Mouse (Mus musculus): ENCODE data around the gene Lrmda. TPM values are rescaled to one million over a fixed set of nuclear protein-coding genes. Genes with fewer than 3 reads are reported as not detected.

The Lrmda gene
- polyA plus RNA-seq, 1 experiment from 2014 or later, result 0.23 TPM

DNA sequence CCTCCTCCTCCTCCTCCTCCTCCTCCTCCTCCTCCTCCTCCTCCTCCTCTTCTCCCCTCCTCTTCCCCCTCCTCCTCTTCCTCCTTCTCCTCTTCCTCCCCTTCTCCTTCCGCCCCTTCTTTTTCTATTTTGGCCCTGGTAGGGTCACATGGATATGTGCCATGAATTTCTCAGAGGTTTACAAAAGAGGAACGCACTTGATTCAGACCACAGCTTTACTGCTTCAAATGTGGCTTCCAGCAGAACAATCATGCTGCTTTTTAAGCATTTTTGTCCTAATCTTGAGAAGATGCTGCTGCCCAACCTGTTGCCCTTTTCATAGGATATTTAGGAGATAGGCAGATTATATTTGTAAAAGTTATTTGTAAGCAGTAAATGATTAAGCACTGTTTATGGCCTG is 903.7 kb downstream of the Lrmda start:
- 91% methylated on average over 1 of the region's 2 CpGs for WGBS
- no peaks in the 10 kb centered on the region for H3K9me3 ChIP-seq (ENCODE audit: control insufficient read depth, low read length)
- H3K36me3 ChIP-seq (ENCODE audit: control insufficient read depth, insufficient read depth, low read length), result no peaks in the 10 kb centered on the region
- no peak for ATAC-seq (ENCODE audit: low FRiP score)
- no peaks in the 10 kb centered on the region for H3K27me3 ChIP-seq (ENCODE audit: control insufficient read depth, insufficient read depth, low read length)
- H3K9ac ChIP-seq (ENCODE audit: low read length), result no peak overlapping the region
- no peak overlapping the region for H3K27ac ChIP-seq (ENCODE audit: low read depth, low read length)
- H3K4me2 ChIP-seq, result no peak overlapping the region
- H3K4me1 ChIP-seq (ENCODE audit: control insufficient read depth, insufficient read depth, low read length), result peaks cover 3% of the 10 kb centered on the region; the same call in 1 of the 2 replicates
- DNase-seq (ENCODE audit: low spot score, missing footprints), result peak; percentile 75
- no peak overlapping the region for H3K4me3 ChIP-seq (ENCODE audit: low read depth, low read length)

DNA sequence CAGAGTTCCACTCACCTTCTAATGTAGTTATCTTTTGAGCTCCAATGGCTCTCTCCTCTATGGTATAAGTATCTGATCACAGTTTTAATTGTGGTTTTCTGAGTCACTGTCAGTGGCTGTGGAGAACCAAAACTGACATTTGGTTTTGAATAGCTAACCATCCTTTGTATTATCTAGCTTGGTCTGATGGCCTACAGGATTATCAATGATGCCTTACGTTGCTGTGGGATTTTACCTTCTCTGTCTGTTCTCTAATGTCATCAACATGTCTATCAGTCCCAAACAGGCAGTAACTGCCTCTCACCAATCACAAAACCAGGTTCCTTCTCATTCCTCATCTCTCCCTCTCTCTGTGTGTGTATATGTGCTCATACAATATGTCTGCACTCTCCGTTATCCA is 908.8 kb downstream of the Lrmda start:
- H3K4me3 ChIP-seq (ENCODE audit: low read depth, low read length), result no peak overlapping the region
- ATAC-seq (ENCODE audit: low FRiP score), result no peak
- 71% methylated on average over 2 of the region's 2 CpGs for WGBS
- H3K9me3 ChIP-seq (ENCODE audit: control insufficient read depth, low read length), result no peaks in the 10 kb centered on the region
- DNase-seq (ENCODE audit: low spot score, missing footprints), result no peak
- peaks cover 3% of the 10 kb centered on the region; the same call in 1 of the 2 replicates for H3K4me1 ChIP-seq (ENCODE audit: control insufficient read depth, insufficient read depth, low read length)
- H3K27me3 ChIP-seq (ENCODE audit: control insufficient read depth, insufficient read depth, low read length), result no peaks in the 10 kb centered on the region
- no peak overlapping the region for H3K4me2 ChIP-seq
- no peaks in the 10 kb centered on the region for H3K36me3 ChIP-seq (ENCODE audit: control insufficient read depth, insufficient read depth, low read length)
- H3K27ac ChIP-seq (ENCODE audit: low read depth, low read length), result no peak overlapping the region
- no peak overlapping the region for H3K9ac ChIP-seq (ENCODE audit: low read length)

DNA sequence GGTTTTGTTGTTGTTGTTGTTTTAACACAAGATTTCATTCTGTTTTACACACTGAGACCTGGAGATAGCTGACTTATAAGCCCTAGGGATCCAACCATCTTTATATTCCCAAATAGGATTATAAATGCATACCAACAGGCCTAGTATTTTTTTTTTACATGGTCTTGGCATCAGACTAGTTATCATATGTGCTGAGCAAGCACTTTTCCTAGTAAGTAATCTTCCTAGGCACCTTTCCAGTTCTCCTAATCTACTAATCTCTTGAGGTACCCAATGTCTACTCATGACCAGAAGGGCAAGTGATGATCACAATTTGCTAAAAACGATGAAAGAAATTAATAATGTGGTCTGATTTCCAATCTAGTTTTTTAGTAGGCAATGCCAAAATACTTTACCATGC is 909.2 kb downstream of the Lrmda start:
- H3K4me3 ChIP-seq (ENCODE audit: low read depth, low read length), result no peak overlapping the region
- no peaks in the 10 kb centered on the region for H3K9me3 ChIP-seq (ENCODE audit: control insufficient read depth, low read length)
- WGBS, result 86% methylated on average over 1 of the region's 1 CpGs
- DNase-seq (ENCODE audit: low spot score, missing footprints) (no peak), ATAC-seq (ENCODE audit: low FRiP score) (no peak)
- peaks cover 3% of the 10 kb centered on the region; the same call in 1 of the 2 replicates for H3K4me1 ChIP-seq (ENCODE audit: control insufficient read depth, insufficient read depth, low read length)
- no peak overlapping the region for H3K27ac ChIP-seq (ENCODE audit: low read depth, low read length)
- H3K4me2 ChIP-seq, result no peak overlapping the region
- no peak overlapping the region for H3K9ac ChIP-seq (ENCODE audit: low read length)
- H3K36me3 ChIP-seq (ENCODE audit: control insufficient read depth, insufficient read depth, low read length), result no peaks in the 10 kb centered on the region
- H3K27me3 ChIP-seq (ENCODE audit: control insufficient read depth, insufficient read depth, low read length), result no peaks in the 10 kb centered on the region

DNA sequence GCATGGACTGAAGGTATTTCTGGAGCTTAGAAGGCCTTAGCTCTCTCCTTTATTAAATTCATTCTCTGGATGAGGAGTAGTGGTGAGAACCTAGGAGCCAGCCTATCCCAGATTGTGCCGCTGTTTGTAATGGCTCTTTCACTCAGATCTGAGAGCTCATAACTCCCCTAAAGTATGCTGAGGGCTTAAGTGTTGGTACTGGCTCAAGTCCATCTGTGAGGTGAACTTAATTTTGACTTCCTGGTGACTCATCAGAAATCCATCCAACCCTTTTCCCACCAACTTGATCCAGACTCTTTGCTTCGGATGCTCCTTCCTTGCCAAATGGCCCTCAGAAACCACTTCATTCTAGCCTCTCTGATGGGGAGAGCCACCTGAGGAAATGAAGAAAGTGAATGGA is 910.1 kb downstream of the Lrmda start:
- WGBS, result 95% methylated on average over 2 of the region's 2 CpGs
- DNase-seq (ENCODE audit: low spot score, missing footprints), result no peak
- no peak for ATAC-seq (ENCODE audit: low FRiP score)
- no peak overlapping the region for H3K4me3 ChIP-seq (ENCODE audit: low read depth, low read length)
- no peak overlapping the region for H3K4me2 ChIP-seq
- no peak overlapping the region for H3K27ac ChIP-seq (ENCODE audit: low read depth, low read length)
- peaks cover 3% of the 10 kb centered on the region; the same call in 1 of the 2 replicates for H3K4me1 ChIP-seq (ENCODE audit: control insufficient read depth, insufficient read depth, low read length)
- H3K27me3 ChIP-seq (ENCODE audit: control insufficient read depth, insufficient read depth, low read length), result no peaks in the 10 kb centered on the region
- no peaks in the 10 kb centered on the region for H3K9me3 ChIP-seq (ENCODE audit: control insufficient read depth, low read length)
- no peaks in the 10 kb centered on the region for H3K36me3 ChIP-seq (ENCODE audit: control insufficient read depth, insufficient read depth, low read length)
- no peak overlapping the region for H3K9ac ChIP-seq (ENCODE audit: low read length)

DNA sequence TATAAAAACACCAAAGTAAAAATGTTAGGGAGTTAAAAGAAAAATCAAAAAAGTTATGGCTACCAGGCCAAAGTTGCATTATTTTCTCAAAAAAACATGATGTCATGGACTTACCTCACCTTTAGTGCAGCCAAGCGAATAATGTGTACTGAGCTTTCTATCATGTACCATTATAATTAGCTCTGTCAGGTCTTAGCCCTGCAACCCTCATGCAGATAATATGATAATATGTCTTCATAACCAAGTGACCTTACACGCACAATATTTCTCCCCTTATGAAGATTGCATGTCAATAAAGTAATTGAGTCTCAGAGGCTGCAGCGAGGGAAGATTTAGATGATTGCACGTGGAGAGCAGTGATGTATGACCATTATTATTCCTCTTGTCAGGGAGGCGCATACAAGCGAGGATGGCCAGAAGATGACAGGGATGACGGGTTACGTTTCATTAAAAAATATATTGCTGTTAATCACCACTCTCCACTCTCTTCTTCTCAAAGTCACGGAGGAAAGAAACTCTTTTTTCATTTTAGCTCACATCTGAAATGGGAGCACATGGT is 911.1 kb downstream of the Lrmda start:
- no peaks in the 10 kb centered on the region for H3K27me3 ChIP-seq (ENCODE audit: control insufficient read depth, insufficient read depth, low read length)
- no peak overlapping the region for H3K4me3 ChIP-seq (ENCODE audit: low read depth, low read length)
- ATAC-seq (ENCODE audit: low FRiP score) (no peak), DNase-seq (ENCODE audit: low spot score, missing footprints) (no peak)
- no peaks in the 10 kb centered on the region for H3K36me3 ChIP-seq (ENCODE audit: control insufficient read depth, insufficient read depth, low read length)
- H3K4me1 ChIP-seq (ENCODE audit: control insufficient read depth, insufficient read depth, low read length), result peaks cover 3% of the 10 kb centered on the region; the same call in 1 of the 2 replicates
- WGBS, result 84% methylated on average over 9 of the region's 9 CpGs
- H3K4me2 ChIP-seq, result no peak overlapping the region
- no peaks in the 10 kb centered on the region for H3K9me3 ChIP-seq (ENCODE audit: control insufficient read depth, low read length)
- no peak overlapping the region for H3K9ac ChIP-seq (ENCODE audit: low read length)
- no peak overlapping the region for H3K27ac ChIP-seq (ENCODE audit: low read depth, low read length)

DNA sequence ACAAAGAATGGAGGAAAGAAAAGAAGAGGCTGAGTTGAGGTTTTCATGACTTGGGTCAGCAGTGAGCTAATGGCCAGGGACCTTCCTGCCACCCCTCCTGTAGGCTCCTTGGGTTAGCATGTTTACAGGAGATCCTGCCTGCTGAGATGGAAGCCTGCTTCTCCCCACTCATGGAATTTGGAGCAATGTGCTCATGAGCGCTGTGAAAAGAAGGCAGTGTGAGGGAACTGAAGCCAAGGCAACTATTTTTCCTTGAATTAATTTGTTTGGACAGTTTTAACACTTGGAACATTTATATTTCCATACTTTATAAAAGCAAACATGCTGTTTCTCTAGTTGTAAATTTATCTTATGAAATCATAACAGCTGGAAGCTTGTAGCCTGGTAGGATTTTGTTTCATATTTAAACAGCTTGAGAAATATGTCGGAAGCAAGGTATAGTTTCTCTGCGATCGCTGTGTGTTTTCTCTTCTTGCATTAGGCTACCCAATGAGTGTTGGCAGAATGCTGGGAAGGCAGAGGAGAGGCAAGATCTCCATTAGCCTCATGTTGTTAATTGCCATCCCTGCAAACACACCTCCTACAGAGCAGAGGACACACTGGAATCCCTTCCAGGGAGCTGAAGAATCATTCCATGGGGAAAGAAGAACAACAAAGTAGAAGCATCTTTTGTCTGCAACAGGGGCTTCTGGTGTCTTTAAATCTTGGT is 911.8 kb downstream of the Lrmda start:
- no peak overlapping the region for H3K4me2 ChIP-seq
- H3K27ac ChIP-seq (ENCODE audit: low read depth, low read length), result no peak overlapping the region
- ATAC-seq (ENCODE audit: low FRiP score) (no peak), DNase-seq (ENCODE audit: low spot score, missing footprints) (no peak)
- H3K36me3 ChIP-seq (ENCODE audit: control insufficient read depth, insufficient read depth, low read length), result no peaks in the 10 kb centered on the region
- WGBS, result 81% methylated on average over 4 of the region's 4 CpGs
- no peaks in the 10 kb centered on the region for H3K27me3 ChIP-seq (ENCODE audit: control insufficient read depth, insufficient read depth, low read length)
- no peak overlapping the region for H3K4me3 ChIP-seq (ENCODE audit: low read depth, low read length)
- no peak overlapping the region for H3K9ac ChIP-seq (ENCODE audit: low read length)
- peaks cover 3% of the 10 kb centered on the region; the same call in 1 of the 2 replicates for H3K4me1 ChIP-seq (ENCODE audit: control insufficient read depth, insufficient read depth, low read length)
- no peaks in the 10 kb centered on the region for H3K9me3 ChIP-seq (ENCODE audit: control insufficient read depth, low read length)

DNA sequence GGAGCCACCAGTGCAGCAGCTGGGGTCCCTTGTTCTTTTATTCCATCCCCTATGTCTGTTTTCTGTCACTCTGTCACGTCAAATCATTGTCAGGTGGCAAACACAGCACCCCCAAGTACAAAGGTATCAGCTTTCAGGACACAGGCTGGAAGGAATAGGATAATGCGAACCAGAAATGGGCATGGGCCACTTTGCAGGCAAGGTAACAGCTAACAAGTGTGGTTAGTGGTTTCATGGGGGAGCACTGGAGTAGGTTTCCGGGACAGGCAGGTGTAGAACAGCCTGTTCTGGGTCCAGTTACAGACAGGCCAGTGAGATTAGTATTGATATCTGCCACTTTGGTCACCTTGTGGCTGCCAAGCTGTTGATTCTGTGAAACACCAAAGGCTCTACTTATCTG is 917.2 kb downstream of the Lrmda start:
- DNase-seq (ENCODE audit: low spot score, missing footprints), result peak; percentile 33
- Histone ChIP-seq H3K4me1 (ENCODE audit: control insufficient read depth, insufficient read depth, low read length) (no peaks in the 10 kb centered on the region), H3K4me3 (ENCODE audit: low read depth, low read length) (no peak overlapping the region), H3K36me3 (ENCODE audit: control insufficient read depth, insufficient read depth, low read length) (no peaks in the 10 kb centered on the region), H3K27me3 (ENCODE audit: control insufficient read depth, insufficient read depth, low read length) (no peaks in the 10 kb centered on the region), H3K9ac (ENCODE audit: low read length) (no peak overlapping the region), H3K4me2 (no peak overlapping the region), H3K27ac (ENCODE audit: low read depth, low read length) (no peak overlapping the region), H3K9me3 (ENCODE audit: control insufficient read depth, low read length) (no peaks in the 10 kb centered on the region)
- no peak for ATAC-seq (ENCODE audit: low FRiP score)
- WGBS, result 82% methylated on average over 3 of the region's 3 CpGs

DNA sequence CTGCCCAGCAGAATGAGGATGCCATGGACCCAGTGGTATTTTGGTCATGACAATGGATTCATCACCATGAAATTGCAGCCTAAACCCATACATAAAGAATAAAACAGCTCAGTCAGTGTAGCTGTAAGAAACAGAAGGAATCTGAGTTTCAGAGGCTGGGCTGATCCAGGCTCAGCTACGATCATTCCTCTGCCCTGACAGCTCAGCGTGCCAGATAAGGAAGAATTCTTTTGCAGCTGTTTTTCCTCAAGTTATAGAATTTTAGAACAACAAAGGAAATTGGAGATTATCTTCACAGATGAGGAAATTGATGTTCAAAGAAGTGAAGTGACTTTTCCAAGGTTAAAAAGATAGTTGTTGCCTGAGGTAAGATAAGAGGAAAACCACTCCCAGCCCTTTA is 921.1 kb downstream of the Lrmda start:
- H3K4me1 ChIP-seq (ENCODE audit: control insufficient read depth, insufficient read depth, low read length), result no peaks in the 10 kb centered on the region
- DNase-seq (ENCODE audit: low spot score, missing footprints) (no peak), ATAC-seq (ENCODE audit: low FRiP score) (no peak)
- WGBS, result 55% methylated on average over 2 of the region's 2 CpGs
- H3K36me3 ChIP-seq (ENCODE audit: control insufficient read depth, insufficient read depth, low read length), result no peaks in the 10 kb centered on the region
- H3K9ac ChIP-seq (ENCODE audit: low read length), result no peak overlapping the region
- no peaks in the 10 kb centered on the region for H3K9me3 ChIP-seq (ENCODE audit: control insufficient read depth, low read length)
- H3K27me3 ChIP-seq (ENCODE audit: control insufficient read depth, insufficient read depth, low read length), result no peaks in the 10 kb centered on the region
- H3K4me3 ChIP-seq (ENCODE audit: low read depth, low read length), result no peak overlapping the region
- no peak overlapping the region for H3K27ac ChIP-seq (ENCODE audit: low read depth, low read length)
- H3K4me2 ChIP-seq, result no peak overlapping the region

DNA sequence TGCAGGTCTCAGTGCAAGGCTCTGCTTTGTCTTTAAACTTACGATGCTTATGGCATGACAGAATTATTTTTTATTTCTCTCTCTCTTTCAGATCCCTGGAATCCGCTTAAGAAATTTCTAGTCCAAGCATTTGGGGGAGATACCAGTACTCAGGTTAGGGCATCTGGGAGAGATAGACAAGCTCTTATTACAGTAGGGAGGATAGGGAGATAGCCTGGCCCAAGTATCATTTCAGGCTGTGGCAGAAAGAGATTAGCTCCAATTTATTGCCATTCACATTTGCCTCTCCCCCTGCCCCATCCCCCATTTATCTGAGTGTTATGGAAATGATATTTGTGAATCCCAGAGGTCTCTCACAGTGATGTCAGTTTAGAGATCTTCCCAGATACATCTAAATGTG is 923.1 kb downstream of the Lrmda start:
- Histone ChIP-seq H3K4me3 (ENCODE audit: low read depth, low read length) (no peak overlapping the region), H3K4me1 (ENCODE audit: control insufficient read depth, insufficient read depth, low read length) (no peaks in the 10 kb centered on the region), H3K27me3 (ENCODE audit: control insufficient read depth, insufficient read depth, low read length) (no peaks in the 10 kb centered on the region), H3K4me2 (no peak overlapping the region), H3K9me3 (ENCODE audit: control insufficient read depth, low read length) (no peaks in the 10 kb centered on the region), H3K9ac (ENCODE audit: low read length) (no peak overlapping the region), H3K36me3 (ENCODE audit: control insufficient read depth, insufficient read depth, low read length) (no peaks in the 10 kb centered on the region), H3K27ac (ENCODE audit: low read depth, low read length) (no peak overlapping the region)
- WGBS, result 94% methylated on average over 2 of the region's 2 CpGs
- no peak for DNase-seq (ENCODE audit: low spot score, missing footprints)
- ATAC-seq (ENCODE audit: low FRiP score), result no peak

Measured in midbrain, embryonic 11.5 days (tissue).